Mouse (Mus musculus): Measurements from ENCODE around the gene Ryr1. TPM values are rescaled to one million over a fixed set of nuclear protein-coding genes. Genes with fewer than 3 reads are reported as not detected.

Gene Ryr1
- total RNA-seq, 4 experiments from 2014 or later = 7.0 to 10.5 (median 9.2) TPM

DNA sequence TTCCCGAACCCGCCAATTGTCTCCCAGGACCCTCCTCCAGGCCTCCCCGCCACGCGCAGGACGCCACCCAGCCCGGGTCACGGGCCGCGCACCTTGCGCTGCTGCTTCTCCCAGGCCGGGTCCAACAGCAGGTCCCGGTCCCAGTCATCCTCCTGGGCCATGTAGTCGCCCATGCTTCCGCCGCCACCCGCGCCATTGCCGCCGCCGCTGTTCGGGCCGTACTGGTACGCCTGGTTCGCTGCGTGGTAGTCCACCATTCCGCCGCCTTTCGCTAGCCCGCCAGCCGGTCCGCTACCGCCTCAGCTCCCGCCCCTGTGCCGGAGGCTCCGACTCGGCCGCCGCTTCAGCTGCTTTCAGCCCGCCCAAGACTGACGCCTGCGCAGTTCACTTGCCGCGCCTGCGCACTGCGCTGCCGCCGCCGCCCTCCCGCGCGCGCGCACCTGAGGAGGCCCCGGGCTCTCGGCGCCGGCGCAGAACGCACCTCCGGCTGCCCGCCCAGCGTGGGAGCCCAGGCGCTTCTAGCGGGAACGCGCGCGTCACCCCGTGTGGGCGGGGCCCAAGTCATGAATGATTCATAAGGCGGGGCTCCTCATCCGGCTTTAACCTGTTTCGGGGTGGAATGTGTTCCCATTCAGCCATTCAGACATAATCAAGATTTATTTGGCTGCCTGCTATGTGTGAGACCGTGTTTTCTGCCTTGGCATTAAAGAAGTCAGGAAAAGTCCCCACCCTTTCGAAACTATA, 162.9 kb downstream of the Ryr1 start, which contains the start of gene Actn4:
Gene Actn4 (minus strand): TSS at position 414 of the 744 bp plus-strand sequence.
- DNase-seq (ENCODE audit: low spot score in 2 of 2) = peak; percentile 93 to 98

DNA sequence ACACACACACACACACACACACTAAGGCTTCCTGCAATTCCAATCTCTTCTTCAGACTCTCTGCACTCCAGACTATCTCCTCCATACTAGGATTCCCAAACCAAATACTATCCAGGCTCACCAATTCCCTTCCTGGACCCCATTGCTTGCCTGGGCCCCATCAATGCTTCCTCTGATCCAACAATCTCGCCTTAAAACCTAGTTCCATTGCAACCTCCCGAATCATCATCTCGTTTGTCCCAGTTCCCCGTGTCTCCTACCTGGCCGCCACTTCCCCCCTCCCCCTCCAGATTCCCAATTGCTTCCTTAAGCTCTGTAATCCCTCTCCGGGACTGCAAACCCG, 163.4 kb downstream of the Ryr1 start:
- DNase-seq (ENCODE audit: low spot score in 2 of 2) = no peak

DNA sequence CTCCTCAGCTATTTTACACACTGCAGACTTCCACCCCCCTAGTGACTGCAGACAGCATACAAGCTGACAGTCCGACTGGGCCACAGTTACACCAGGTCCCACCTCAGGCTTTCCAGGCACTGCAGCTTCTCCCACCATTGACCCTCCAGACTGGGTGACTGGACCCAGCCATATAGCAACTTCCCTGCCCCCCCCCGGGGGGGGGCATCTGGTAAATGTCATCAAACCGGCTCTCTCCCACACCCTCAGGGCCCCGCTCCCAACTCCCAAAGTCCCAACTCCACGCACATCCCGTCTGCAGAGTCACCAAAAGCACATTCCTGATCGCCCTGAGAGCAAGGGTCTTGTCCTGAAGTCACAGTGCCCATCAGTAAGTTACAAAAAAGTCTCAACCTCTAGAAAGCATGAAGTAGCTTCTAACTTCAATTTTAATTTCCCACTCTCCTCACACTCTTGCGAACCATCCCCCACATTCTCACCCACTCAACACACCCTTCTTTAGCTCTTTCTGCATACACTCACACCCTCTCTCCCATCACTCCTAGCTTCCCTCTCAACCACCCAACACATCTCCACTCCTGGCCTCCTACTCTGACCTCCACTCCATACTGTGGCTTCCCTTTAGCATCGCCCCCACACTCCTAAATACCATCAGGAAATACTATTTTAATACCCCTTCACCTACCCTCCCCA, 164.5 kb downstream of the Ryr1 start:
- DNase-seq (ENCODE audit: low spot score in 2 of 2) = no peak

GRCm38 (mm10) chr7:28959505-28960045, 165.4 kb downstream of the Ryr1 start:
- DNase-seq (ENCODE audit: low spot score in 2 of 2) = no peak

- DNase-seq (ENCODE audit: low spot score in 2 of 2) = no peak
Measured at GRCm38 (mm10) chr7:28958770-28959169, 166.2 kb downstream of the Ryr1 start.

DNA sequence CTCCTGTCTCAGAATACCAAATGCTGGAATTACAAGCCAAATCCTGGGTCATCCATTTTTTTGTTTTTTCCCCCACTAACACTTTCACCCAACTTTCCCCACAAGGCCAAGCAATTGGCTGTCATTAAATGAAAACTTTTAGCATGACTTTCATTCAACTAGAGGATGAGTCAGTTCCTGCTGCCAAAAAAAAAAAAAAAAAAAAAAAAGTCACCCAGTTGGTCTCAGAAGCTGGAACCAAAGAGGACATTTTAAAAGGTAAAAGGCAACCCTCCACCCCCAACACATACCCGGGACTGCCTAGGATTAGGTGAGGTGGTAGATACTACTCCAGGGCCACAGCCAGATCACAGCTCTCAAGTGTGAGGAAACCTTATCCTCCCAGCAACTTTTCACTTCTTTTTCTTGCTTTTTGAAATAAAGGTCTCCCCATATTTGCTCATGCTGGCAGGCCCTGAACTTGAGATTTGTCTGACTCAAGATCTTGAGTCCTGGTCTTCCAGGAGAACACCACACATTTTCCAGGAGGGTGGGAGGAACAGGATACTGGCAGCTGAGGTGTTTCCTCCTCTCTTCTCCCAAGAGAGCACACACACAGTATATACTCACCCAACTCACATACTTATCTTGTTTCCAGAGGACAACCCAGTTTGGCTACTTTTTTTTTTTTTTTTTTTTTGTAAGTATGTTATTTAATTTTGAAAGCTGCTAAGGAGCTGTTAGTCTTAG, 166.8 kb downstream of the Ryr1 start:
- DNase-seq (ENCODE audit: low spot score in 2 of 2) = no peak

DNA sequence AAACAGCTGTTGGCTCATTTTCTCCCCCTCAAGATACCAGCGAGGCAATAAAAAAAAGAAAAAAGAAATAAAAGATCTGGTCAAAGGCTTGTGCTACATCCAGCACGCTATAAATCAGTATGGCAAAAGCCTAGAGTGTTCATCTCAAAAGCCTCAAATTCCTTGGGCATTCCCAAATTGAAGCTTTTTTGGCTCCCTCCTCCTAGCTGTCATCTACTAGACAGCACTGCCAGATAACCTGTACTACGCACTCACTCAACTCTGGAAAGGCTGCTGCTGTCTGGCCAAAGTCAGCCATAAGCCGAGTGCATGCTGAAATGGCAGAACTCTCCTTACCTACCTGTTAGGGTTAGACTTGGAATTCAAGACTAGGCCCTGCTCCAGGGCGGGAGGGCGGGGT, 167.7 kb downstream of the Ryr1 start:
- DNase-seq (ENCODE audit: low spot score in 2 of 2) = no peak

DNA sequence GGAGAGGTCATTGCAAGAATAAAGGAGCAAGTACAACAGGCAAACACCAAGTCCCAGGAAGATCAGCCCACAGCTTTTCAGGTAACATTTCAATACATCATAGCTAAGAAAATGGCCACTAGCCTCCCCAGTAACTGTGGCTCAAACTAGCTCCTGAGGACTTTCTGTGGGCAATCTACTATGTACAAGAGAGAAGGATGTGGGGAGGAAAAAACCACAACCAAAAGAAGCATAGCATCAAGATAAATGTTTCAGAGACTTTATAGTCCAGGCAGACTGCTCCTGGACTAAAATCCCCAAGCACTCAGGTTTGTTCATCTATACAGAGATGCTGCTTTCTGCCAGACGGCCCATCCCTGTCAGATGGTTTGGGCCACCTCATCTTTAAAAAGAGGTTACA, 168.7 kb downstream of the Ryr1 start:
- no peak for DNase-seq (ENCODE audit: low spot score in 2 of 2)

DNA sequence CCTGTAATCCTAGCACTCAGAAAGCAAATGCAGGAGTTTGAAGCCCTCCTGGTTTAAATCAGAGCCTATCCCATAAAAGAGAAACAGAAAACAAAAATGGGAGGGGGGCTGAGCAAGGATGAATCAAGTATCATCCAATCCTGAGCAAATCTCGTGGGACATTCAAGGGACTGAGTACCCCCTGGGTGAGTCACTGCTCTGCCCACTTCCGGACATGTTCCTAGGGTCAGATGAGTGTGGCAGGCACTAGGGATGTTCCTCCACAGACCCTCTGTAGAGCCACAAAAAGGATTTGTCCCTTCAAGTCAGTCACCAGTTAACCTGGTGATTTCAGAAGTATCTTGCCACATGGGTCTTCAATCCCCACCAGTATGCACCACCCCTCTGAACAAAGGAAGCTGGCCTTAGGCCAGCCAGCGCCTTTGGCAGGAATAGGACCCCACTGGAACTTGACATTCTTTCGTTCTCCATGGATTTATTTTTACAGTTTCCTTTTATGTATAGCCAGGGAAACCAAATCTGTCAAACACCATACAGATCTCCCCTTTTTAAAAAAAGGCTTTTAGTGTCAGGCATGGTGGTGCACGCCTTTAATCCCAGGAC, 169.6 kb downstream of the Ryr1 start:
- no peak for DNase-seq (ENCODE audit: low spot score in 2 of 2)

DNA sequence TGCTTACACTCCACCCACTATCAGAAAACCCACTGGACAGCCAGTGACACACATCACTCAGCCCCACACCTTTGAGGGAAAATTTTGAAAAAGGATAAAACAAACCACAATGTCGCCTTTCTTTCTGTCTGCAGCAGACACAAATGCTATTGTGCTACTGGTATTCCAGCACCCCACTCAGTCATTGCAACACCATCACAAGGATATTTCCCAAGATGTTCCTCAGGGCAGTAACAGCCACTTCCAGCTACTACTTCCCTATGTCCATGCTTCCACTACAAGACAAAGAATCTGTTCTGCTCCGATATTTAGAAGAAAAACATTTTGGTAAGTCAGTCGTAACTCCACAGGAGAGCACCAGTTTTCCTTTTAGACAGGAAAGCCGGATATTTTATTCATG, 170.2 kb downstream of the Ryr1 start:
- DNase-seq (ENCODE audit: low spot score in 2 of 2) = no peak

- no peak for DNase-seq (ENCODE audit: low spot score in 2 of 2)
Measured at GRCm38 (mm10) chr7:28953476-28954376, 171.3 kb downstream of the Ryr1 start.

Small RNA genes within 50 kb of the gene (microRNA-seq; reads per million reads assigned to microRNA genes)
- gene Gm44408 (0 reads per million in 2 experiments), gene Mir1963 (0 to 0.44 reads per million in 2 experiments)

Other genes starting within 250 kb of the Ryr1 start
- gene Capn12, start 243.8 kb downstream of the Ryr1 start, total RNA-seq (2022) = 1 to 10 TPM in 3 of 4 experiments, under 1 TPM in 1; 0.41 to 2.3 (median 1.3) TPM
- gene Actn4, start 162.8 kb downstream of the Ryr1 start, total RNA-seq (2022) = 100 to 1,000 TPM; 161 to 178 (median 177) TPM
- gene Eif3k, start 143.3 kb downstream of the Ryr1 start, total RNA-seq (2022) = 100 to 1,000 TPM; 197 to 208 (median 204) TPM
- 1 to 10 TPM in 3 of 4 experiments, under 1 TPM in 1; 0.99 to 3.7 (median 2.1) TPM for gene Map4k1, start 143.1 kb downstream of the Ryr1 start, total RNA-seq (2022)
- 1 to 10 TPM in 2 of 4 experiments, under 1 TPM in 2; 0.68 to 1.3 (median 1.1) TPM for gene Rasgrp4, start 9.7 kb upstream of the Ryr1 start, total RNA-seq (2022)
- 10 to 100 TPM; 34.8 to 36.2 (median 35.5) TPM for gene Fam98c, start 31.1 kb upstream of the Ryr1 start, total RNA-seq (2022)
- 1 to 10 TPM in 1 of 4 experiments, under 1 TPM in 3; 0.54 to 1.7 (median 0.67) TPM for gene Ggn, start 45.0 kb upstream of the Ryr1 start, total RNA-seq (2022)
- 10 to 100 TPM; 30.7 to 39.6 (median 38.9) TPM for gene Spred3, start 45.2 kb upstream of the Ryr1 start, total RNA-seq (2022)
- gene Psmd8, start 55.5 kb upstream of the Ryr1 start, total RNA-seq (2022) = 100 to 1,000 TPM; 118 to 137 (median 127) TPM
- gene Catsperg1, start 88.9 kb upstream of the Ryr1 start, total RNA-seq (2022) = 1 to 10 TPM; 1.1 to 1.7 (median 1.4) TPM
- gene Kcnk6, start 107.3 kb upstream of the Ryr1 start, total RNA-seq (2022) = 1 to 10 TPM; 2.6 to 5.0 (median 3.8) TPM
- 10 to 100 TPM; 50.5 to 55.8 (median 53.6) TPM for gene Yif1b, start 113.2 kb upstream of the Ryr1 start, total RNA-seq (2022)
- gene 2200002D01Rik, start 123.3 kb upstream of the Ryr1 start, total RNA-seq (2022) = not detected
- gene Spint2, start 156.7 kb upstream of the Ryr1 start, total RNA-seq (2022) = 10 to 100 TPM; 27.9 to 38.2 (median 33.0) TPM
- 10 to 100 TPM; 35.3 to 41.0 (median 39.8) TPM for gene Ppp1r14a, start 164.1 kb upstream of the Ryr1 start, total RNA-seq (2022)
- gene Dpf1, start 178.8 kb upstream of the Ryr1 start, total RNA-seq (2022) = 100 to 1,000 TPM in 2 of 4 experiments, 10 to 100 TPM in 2; 87.4 to 112 (median 99.7) TPM